Mouse (Mus musculus) heart, embryonic 16.5 days (tissue): Measurements from ENCODE around the gene Zfp831. TPM values are rescaled to one million over a fixed set of nuclear protein-coding genes. Genes with fewer than 3 reads are reported as not detected.

Experiments used
- ATAC-seq: fragments of 200-750 bp; cut with Nextera tagmentation; replicated peaks from 2 replicates; pipeline ENCODE4 v1.8.0; 2017; ENCODE audit warnings: moderate number of reproducible peaks; ENCODE audit not compliant: insufficient read depth, low FRiP score; ENCODE audit errors: extremely low read depth
- H3K27ac ChIP-seq: fragments of 300-500 bp; sonication (generic); 2 replicates; pipeline ENCODE4 v1.5.1; 2014; ENCODE audit warnings: mild to moderate bottlenecking, low read length, control low read depth, moderate library complexity
- H3K27me3 ChIP-seq: fragments of 300-500 bp; sonication (generic); 2 replicates; pipeline ENCODE4 v1.6.1; 2014; ENCODE audit warnings: low read length, mixed read lengths; ENCODE audit not compliant: control insufficient read depth, insufficient read depth
- H3K36me3 ChIP-seq: fragments of 300-500 bp; sonication (generic); 2 replicates; pipeline ENCODE4 v1.6.1; 2014; ENCODE audit not compliant: control insufficient read depth, insufficient read depth
- H3K4me1 ChIP-seq: fragments of 300-500 bp; sonication (generic); 2 replicates; pipeline ENCODE4 v1.6.1; 2014; ENCODE audit warnings: low read length, mixed read lengths; ENCODE audit not compliant: control insufficient read depth, insufficient read depth
- H3K4me2 ChIP-seq: fragments of 300-500 bp; sonication (generic); 2 replicates; pipeline ENCODE4 v1.6.1; 2014; ENCODE audit warnings: low read depth, mild to moderate bottlenecking, control low read depth, low read length
- H3K4me3 ChIP-seq: fragments of 300-500 bp; sonication (generic); 2 replicates; pipeline ENCODE4 v1.5.1; 2014; ENCODE audit warnings: mild to moderate bottlenecking, control low read depth, low read length
- H3K9ac ChIP-seq: fragments of 300-500 bp; sonication (generic); 2 replicates; pipeline ENCODE4 v1.6.1; 2014; ENCODE audit warnings: low read length, control low read depth
- H3K9me3 ChIP-seq: fragments of 300-500 bp; sonication (generic); replicated peaks from 2 replicates; pipeline ENCODE4 v1.6.1; 2016; ENCODE audit warnings: low read length; ENCODE audit not compliant: control insufficient read depth
- WGBS: fragments of 180-500 bp; shearing (Covaris S2); extraction: QIAGEN DNeasy Blood & Tissue Kit; methylation state at CpG from one replicate; pipeline ENCODE4 v1.1.7; 2014; 5-methylcytosine and 5-hydroxymethylcytosine counted together
- polyA plus RNA-seq: library from polyadenylated mRNA; unstranded; fragments of >200 nt; fragmentation: Nextera tagmentation; extraction: Ambion mirVana; gene quantifications from 2 replicates; pipeline ENCODE4 v1.2.1, GENCODE M21; 2015

Gene Zfp831
- polyA plus RNA-seq, 1 experiment from 2014 or later, result 0.04 TPM

DNA sequence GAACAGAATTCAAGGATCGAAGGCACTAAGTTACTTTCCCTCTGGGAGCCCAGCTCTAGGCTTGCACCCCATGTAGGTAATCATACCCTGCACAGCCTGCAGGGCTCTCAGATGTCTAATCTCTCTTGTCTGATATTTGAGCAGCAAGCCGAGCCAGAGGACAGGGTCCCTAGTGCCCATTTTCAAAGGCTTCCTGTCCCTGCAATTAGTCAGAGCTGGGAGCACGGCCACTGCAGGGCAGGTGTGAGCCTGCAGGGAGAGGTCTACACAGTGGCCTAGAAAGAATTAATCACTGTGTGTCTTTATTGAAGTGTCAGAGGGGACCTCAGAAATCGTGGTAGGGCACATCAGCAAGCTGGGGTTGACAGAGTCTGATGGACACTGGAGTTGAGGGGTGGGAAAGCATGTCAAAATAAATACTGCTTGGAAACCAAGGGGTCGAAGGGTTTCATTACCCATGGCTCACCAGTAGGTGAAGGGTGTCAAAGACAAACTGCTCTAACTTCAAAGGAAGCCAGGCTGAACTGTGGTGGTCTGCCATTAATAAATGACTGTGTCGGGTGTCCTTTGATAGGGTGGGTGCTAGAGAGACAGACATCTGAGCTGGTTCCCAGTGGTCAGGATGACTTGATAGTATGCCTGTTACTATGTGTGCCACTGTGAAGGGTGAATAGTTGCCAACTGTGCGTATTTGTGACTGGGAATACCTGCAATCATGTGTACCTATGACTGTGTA is 18.3 kb downstream of the Zfp831 start:
- 57% methylated on average over 7 of the region's 7 CpGs for WGBS
- no peak overlapping the region for H3K4me3 ChIP-seq
- no peaks in the 10 kb centered on the region for H3K27me3 ChIP-seq
- no peaks in the 10 kb centered on the region for H3K36me3 ChIP-seq
- H3K4me2 ChIP-seq, result no peak overlapping the region
- no peak for ATAC-seq
- no peak overlapping the region for H3K9ac ChIP-seq
- no peak overlapping the region for H3K27ac ChIP-seq
- no peaks in the 10 kb centered on the region for H3K9me3 ChIP-seq
- H3K4me1 ChIP-seq, result no peaks in the 10 kb centered on the region

DNA sequence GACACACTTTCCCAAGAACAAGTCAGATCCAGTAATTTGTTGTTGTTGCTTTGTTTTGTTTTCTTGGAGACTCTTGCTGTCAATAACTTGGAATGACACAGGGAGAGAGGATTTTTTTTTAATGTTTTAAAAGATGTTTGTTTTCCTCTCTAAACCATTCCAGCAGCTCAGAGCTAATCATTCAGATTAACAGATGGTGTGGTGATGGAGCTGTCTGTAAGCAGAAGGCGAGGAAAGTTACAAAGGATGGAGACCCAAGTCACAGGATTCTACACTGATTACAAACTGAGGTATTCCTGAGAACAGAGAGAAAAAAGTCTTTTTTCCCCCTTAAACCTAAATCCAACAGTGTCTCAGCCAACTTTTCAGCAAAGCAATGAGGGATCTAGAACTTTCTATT is 19.3 kb downstream of the Zfp831 start:
- Histone ChIP-seq H3K4me2 (no peak overlapping the region), H3K36me3 (no peaks in the 10 kb centered on the region), H3K4me1 (no peaks in the 10 kb centered on the region), H3K4me3 (no peak overlapping the region), H3K9me3 (no peaks in the 10 kb centered on the region), H3K27ac (no peak overlapping the region), H3K27me3 (no peaks in the 10 kb centered on the region), H3K9ac (no peak overlapping the region)
- 74% methylated on average over 1 of the region's 1 CpGs for WGBS
- ATAC-seq, result no peak

GRCm38 (mm10) chr2:174665404-174665803 is 22.1 kb downstream of the Zfp831 start:
- H3K27me3 ChIP-seq, result no peaks in the 10 kb centered on the region
- H3K4me3 ChIP-seq, result no peak overlapping the region
- H3K27ac ChIP-seq, result no peak overlapping the region
- no peak overlapping the region for H3K9ac ChIP-seq
- 49% methylated on average over 5 of the region's 5 CpGs for WGBS
- no peaks in the 10 kb centered on the region for H3K36me3 ChIP-seq
- no peak overlapping the region for H3K4me2 ChIP-seq
- H3K9me3 ChIP-seq, result no peaks in the 10 kb centered on the region
- no peaks in the 10 kb centered on the region for H3K4me1 ChIP-seq
- no peak for ATAC-seq

DNA sequence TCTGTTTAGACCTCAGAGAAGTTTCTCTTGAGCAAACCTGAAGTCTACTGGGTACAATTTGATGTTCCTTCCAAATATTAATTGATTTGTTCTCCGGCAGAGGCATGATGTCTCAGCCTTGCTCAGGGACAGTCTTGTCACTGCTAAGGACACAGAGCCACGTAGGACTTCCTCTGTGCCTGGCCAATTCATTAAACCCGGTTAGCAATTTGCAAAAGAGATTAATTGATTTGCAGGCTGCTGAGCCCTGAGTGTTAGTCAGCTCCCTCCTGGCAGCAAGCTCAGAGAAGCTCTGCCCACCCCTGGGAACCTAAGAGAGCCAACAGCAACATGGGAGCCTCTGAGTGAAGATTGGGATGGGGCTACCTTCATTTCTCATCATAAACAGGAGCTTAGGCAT is 25.5 kb downstream of the Zfp831 start:
- no peak overlapping the region for H3K4me2 ChIP-seq
- H3K27me3 ChIP-seq, result peaks cover 9% of the 10 kb centered on the region
- no peak overlapping the region for H3K4me3 ChIP-seq
- ATAC-seq, result no peak
- H3K27ac ChIP-seq, result no peak overlapping the region
- no peaks in the 10 kb centered on the region for H3K36me3 ChIP-seq
- WGBS, result 57% methylated on average over 3 of the region's 3 CpGs
- no peaks in the 10 kb centered on the region for H3K9me3 ChIP-seq
- peaks cover 7% of the 10 kb centered on the region for H3K4me1 ChIP-seq
- H3K9ac ChIP-seq, result no peak overlapping the region

DNA sequence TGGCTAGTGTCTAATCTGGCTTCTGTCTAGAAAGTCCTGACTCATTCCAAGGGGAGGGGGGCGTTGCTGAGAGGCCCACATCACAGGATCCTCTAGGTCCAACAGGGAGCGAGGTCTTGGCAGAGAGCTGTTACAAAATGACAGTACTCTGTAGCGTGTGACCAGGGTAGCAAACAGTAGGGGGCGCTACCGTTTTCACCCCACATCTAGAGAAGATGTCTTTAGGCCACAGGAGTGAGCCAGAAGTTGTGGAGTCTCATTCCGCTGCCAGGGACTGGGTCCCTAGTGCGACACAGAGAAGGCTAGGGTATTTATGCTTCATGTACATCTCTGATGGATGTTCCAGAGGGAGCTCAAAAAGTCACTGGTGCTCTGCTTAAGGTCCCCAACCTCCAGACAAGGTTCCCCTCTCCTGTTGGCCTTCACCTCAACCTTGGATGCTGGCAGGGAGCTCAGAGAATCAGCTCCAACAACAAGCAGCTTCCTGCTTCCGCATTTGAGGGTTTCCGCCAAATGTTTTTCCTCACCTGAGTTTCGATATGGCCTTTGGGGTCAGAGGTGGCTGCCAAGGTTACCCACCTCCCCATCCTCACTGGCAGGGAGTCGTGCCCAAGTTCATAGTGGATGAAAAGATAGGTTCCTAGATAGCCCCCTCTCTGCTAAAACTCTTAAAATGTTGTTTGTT is 29.3 kb downstream of the Zfp831 start:
- Histone ChIP-seq H3K27me3 (peaks cover 9% of the 10 kb centered on the region), H3K9me3 (no peaks in the 10 kb centered on the region), H3K27ac (0 out of 2 replicates have a peak overlapping the region, but pooled peaks have one; percentile 6), H3K9ac (no peak overlapping the region), H3K4me3 (peak overlapping the region; percentile 60), H3K4me1 (peaks cover 7% of the 10 kb centered on the region), H3K4me2 (peak overlapping the region; percentile 84), H3K36me3 (no peaks in the 10 kb centered on the region)
- no peak for ATAC-seq
- 25% methylated on average over 11 of the region's 11 CpGs for WGBS

GRCm38 (mm10) chr2:174673592-174674286 is 30.4 kb downstream of the Zfp831 start:
- H3K9ac ChIP-seq, result peak overlapping the region; percentile 71
- H3K36me3 ChIP-seq, result no peaks in the 10 kb centered on the region
- H3K27me3 ChIP-seq, result peaks cover 9% of the 10 kb centered on the region
- H3K4me2 ChIP-seq, result peak overlapping the region; percentile 84
- under 1% methylated on average over 25 of the region's 25 CpGs for WGBS
- ATAC-seq, result peak; percentile 63
- peak overlapping the region; percentile 60 for H3K4me3 ChIP-seq
- H3K4me1 ChIP-seq, result peaks cover 7% of the 10 kb centered on the region
- no peaks in the 10 kb centered on the region for H3K9me3 ChIP-seq
- peak overlapping the region; percentile 24 for H3K27ac ChIP-seq

- Histone ChIP-seq H3K4me1 (peaks cover 7% of the 10 kb centered on the region), H3K27me3 (peaks cover 9% of the 10 kb centered on the region), H3K9ac (peak overlapping the region; percentile 50), H3K4me2 (peak overlapping the region; percentile 84), H3K4me3 (peak overlapping the region; percentile 60), H3K36me3 (no peaks in the 10 kb centered on the region), H3K27ac (no peak overlapping the region), H3K9me3 (no peaks in the 10 kb centered on the region)
- 6% methylated on average over 16 of the region's 16 CpGs for WGBS
- ATAC-seq, result no peak
These were observed 31.1 kb downstream of the Zfp831 start for GRCm38 (mm10) chr2:174674287-174675045.

- 12% methylated on average over 9 of the region's 9 CpGs for WGBS
- no peak overlapping the region for H3K4me3 ChIP-seq
- ATAC-seq, result 0 out of 2 replicates have a peak, but pooled peaks have one; percentile 29
These were observed 32.3 kb downstream of the Zfp831 start for GRCm38 (mm10) chr2:174675642-174676041.

More at GRCm38 (mm10) chr2:174675642-174676041, 32.3 kb downstream of the Zfp831 start:
- Histone ChIP-seq H3K9ac (no peak overlapping the region), H3K4me1 (peaks cover 7% of the 10 kb centered on the region), H3K9me3 (no peaks in the 10 kb centered on the region), H3K27me3 (peaks cover 9% of the 10 kb centered on the region), H3K27ac (no peak overlapping the region), H3K36me3 (no peaks in the 10 kb centered on the region), H3K4me2 (no peak overlapping the region)
